Mouse (Mus musculus) left cerebral cortex, adult 18-20 months (tissue): ENCODE results near the gene Ddx56. TPM values are rescaled to one million over a fixed set of nuclear protein-coding genes. Genes with fewer than 3 reads are reported as not detected.

Experiments
- DNase-seq, 2 experiments: peaks; one replicate each; pipeline ENCODE4 v3.0.0; 2021 to 2022; ENCODE audit warnings: low spot score in 2 of 2, mixed read lengths in 1 of 2
- long read RNA-seq, 2 experiments: library from polyadenylated mRNA; stranded (forward); transcript quantifications; one replicate each; pipeline ENCODE4 v2.0.0; 2021
- total RNA-seq, 2 experiments: library from RNA; stranded (reverse); gene quantifications; 2 replicates each; pipeline ENCODE4 v1.2.3; 2021

The Ddx56 gene
- 10 to 100 TPM; 45.6 to 48.6 TPM for total RNA-seq
- long read RNA-seq, experiment 1, transcript Ddx56-201 (14 exons, 1,956 nt): major isoform, 65 of 88 reads
- long read RNA-seq, experiment 1, partial matches to known transcripts: 5 of 88 reads
- long read RNA-seq, experiment 1, other reads (novel, unspliced or antisense): 18 of 88 reads
- long read RNA-seq, experiment 2, transcript Ddx56-201 (14 exons, 1,956 nt): major isoform, 51 of 65 reads
- long read RNA-seq, experiment 2, partial matches to known transcripts: 2 of 65 reads
- long read RNA-seq, experiment 2, other reads (novel, unspliced or antisense): 12 of 65 reads

GRCm38 (mm10) chr11:6267320-6268254, at the start of gene Ddx56:
Ddx56 (minus strand) TSS chr11:6267772.
- peak; percentile 89 to 92 for DNase-seq

GRCm38 (mm10) chr11:6316821-6317220, 49.2 kb upstream of the Ddx56 start:
- no peak for DNase-seq

GRCm38 (mm10) chr11:6313874-6314406, 46.4 kb upstream of the Ddx56 start:
- peak in 1 of 2 experiments; percentile 9 for DNase-seq

- DNase-seq: no peak
Observed at GRCm38 (mm10) chr11:6308181-6308580, 40.6 kb upstream of the Ddx56 start.

- DNase-seq: no peak
Observed at GRCm38 (mm10) chr11:6305943-6306430, 38.4 kb upstream of the Ddx56 start.

- no peak for DNase-seq
Observed at GRCm38 (mm10) chr11:6302793-6303192, 35.2 kb upstream of the Ddx56 start.

- DNase-seq: no peak
Observed at GRCm38 (mm10) chr11:6299435-6299834, 31.9 kb upstream of the Ddx56 start.

- DNase-seq: no peak
Observed at GRCm38 (mm10) chr11:6296077-6296476, 28.5 kb upstream of the Ddx56 start.

- no peak for DNase-seq
Observed at GRCm38 (mm10) chr11:6294632-6295031, 27.1 kb upstream of the Ddx56 start.

- no peak for DNase-seq
Observed at GRCm38 (mm10) chr11:6293601-6294000, 26.0 kb upstream of the Ddx56 start.

GRCm38 (mm10) chr11:6292988-6293349, 25.4 kb upstream of the Ddx56 start:
- no peak for DNase-seq

GRCm38 (mm10) chr11:6292116-6292987, 24.8 kb upstream of the Ddx56 start:
- peak; percentile 57 to 61 for DNase-seq

- DNase-seq: peak; percentile 98 to 99
Observed at GRCm38 (mm10) chr11:6291401-6292115, 24.0 kb upstream of the Ddx56 start, which contains the start of gene Ogdh. Ogdh (plus strand) TSS chr11:6291633.

- no peak for DNase-seq
Observed at GRCm38 (mm10) chr11:6290883-6291282, 23.3 kb upstream of the Ddx56 start.

- no peak for DNase-seq
Observed at GRCm38 (mm10) chr11:6290138-6290537, 22.6 kb upstream of the Ddx56 start.

GRCm38 (mm10) chr11:6282940-6283339, 15.4 kb upstream of the Ddx56 start:
- no peak for DNase-seq

- DNase-seq: no peak
Observed at GRCm38 (mm10) chr11:6276466-6276865, 8.9 kb upstream of the Ddx56 start.

- no peak for DNase-seq
Observed at GRCm38 (mm10) chr11:6275094-6275484, 7.5 kb upstream of the Ddx56 start.

- DNase-seq: peak; percentile 99
Observed at GRCm38 (mm10) chr11:6274387-6275093, 7.0 kb upstream of the Ddx56 start, which contains the start of gene Tmed4. Tmed4 (minus strand) TSS chr11:6274870.
